Mouse (Mus musculus) kidney, adult 2 months (tissue): Measurements from ENCODE around the gene Notch4.

Experiments used
- CTCF ChIP-seq: fragments of 200-500 bp; conservative IDR thresholded peaks from 2 replicates; pipeline ENCODE4 v1.5.1; 2011; ENCODE audit warnings: low read depth, mild to moderate bottlenecking, control low read depth, low read length, moderate library complexity, mixed read lengths; ENCODE audit not compliant: insufficient read depth, insufficient read length
- POLR2A ChIP-seq: fragments of 200-500 bp; IDR thresholded peaks from one replicate; pipeline ENCODE4 v1.6.1; 2011; ENCODE audit warnings: low read depth, low read length, control low read depth

DNA sequence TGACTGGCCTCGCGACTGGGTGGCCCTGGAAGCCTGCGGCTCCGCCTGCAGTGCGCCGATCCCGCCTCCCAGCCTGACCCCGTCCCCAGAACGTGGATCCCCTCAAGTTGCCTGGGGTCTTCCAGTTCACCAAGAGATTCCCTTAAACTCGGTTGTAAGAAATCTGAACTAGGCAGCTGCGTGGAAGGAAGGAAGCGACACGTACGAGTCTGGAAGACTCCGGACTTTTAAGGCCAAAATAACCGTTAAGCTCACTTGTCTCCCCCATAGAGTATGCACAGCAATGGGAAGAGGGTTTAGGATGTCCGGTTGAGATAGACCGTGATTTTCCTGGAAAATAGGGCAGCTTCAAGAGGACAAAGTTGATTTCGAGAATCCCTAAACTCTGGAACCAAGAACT, 23.7 kb downstream of the Notch4 start:
- no peak for TF ChIP-seq CTCF
- TF ChIP-seq POLR2A: no peak
